Mouse (Mus musculus): Measurements from ENCODE around the gene Phldb2. TPM values are rescaled to one million over a fixed set of nuclear protein-coding genes. Genes with fewer than 3 reads are reported as not detected.

The Phldb2 gene
- total and polyA plus RNA-seq, 2 experiments from 2014 or later = 32.8 to 33.2 TPM

DNA sequence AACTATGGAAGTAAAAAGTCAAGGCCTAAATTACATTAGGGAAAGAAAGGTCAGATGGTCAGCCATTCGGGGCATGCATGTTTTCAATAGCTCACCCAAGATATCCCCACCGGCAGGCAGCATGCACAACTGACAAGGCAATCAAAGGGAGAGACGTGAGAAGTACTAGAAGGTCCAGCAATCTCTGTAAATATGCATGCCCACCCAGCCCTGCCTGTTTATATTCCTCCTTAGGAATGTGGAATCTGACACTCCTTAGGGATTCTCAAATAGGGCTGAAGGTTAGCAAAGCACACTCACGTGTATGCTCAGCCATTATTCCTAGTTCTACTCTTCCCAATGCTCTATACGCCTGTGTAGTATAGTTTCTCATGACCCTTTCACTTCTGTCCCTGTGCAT lies 9.7 kb upstream of the Phldb2 start:
- no peak for TF ChIP-seq EP300 (IDR thresholded peaks at IDR 0.05; ENCODE audit: low read depth)
- TF ChIP-seq CTCF (IDR thresholded peaks at IDR 0.05; ENCODE audit: low read depth) = no peak
- Histone ChIP-seq H3K9me3 (replicated peaks; ENCODE audit: control insufficient read depth, low read length) (no peaks in the 10 kb centered on the region), H3K27me3 (ENCODE audit: control insufficient read depth, insufficient read depth, low read length) (no peaks in the 10 kb centered on the region), H3K27ac (ENCODE audit: low read depth) (no peak overlapping the region), H3K36me3 (replicated peaks; ENCODE audit: control insufficient read depth, insufficient read depth, low read length) (no peaks in the 10 kb centered on the region), H3K4me1 (ENCODE audit: control insufficient read depth, insufficient read depth) (peaks cover 8% of the 10 kb centered on the region), H3K4me3 (ENCODE audit: low read depth, low read length) (no peak overlapping the region), H3K9ac (replicated peaks; ENCODE audit: low read depth, low read length) (no peak overlapping the region), H3K4me2 (ENCODE audit: low read depth, low read length) (no peak overlapping the region)
- DNase-seq (ENCODE audit: low spot score) = no peak
- 36% methylated on average over 5 of the region's 5 CpGs for WGBS
- ATAC-seq (ENCODE audit: insufficient read depth, low read depth) = no peak

DNA sequence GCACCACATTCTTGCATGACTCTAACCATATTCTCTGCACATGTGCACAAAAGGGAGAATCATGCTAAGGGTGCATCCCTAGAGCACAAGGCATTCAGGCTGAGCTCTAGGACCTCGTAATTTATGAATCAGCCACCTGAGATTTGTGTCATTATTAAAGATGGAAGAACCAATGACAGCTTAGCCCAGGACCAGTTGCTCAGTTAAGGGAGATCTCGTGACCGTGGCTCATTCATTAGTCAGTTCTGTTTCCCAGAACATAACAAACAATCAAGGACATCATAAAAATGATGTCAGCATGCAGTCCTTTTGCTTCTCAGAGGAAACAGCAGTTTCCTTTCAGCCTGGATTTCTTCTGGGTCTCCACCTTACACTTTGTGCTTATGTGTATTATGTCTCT lies 7.6 kb upstream of the Phldb2 start:
- WGBS = 75% methylated on average over 3 of the region's 3 CpGs
- H3K36me3 ChIP-seq (replicated peaks; ENCODE audit: control insufficient read depth, insufficient read depth, low read length) = no peaks in the 10 kb centered on the region
- TF ChIP-seq EP300 (IDR thresholded peaks at IDR 0.05; ENCODE audit: low read depth) = no peak
- no peak for TF ChIP-seq CTCF (IDR thresholded peaks at IDR 0.05; ENCODE audit: low read depth)
- H3K9ac ChIP-seq (replicated peaks; ENCODE audit: low read depth, low read length) = no peak overlapping the region
- H3K9me3 ChIP-seq (replicated peaks; ENCODE audit: control insufficient read depth, low read length) = no peaks in the 10 kb centered on the region
- H3K4me1 ChIP-seq (ENCODE audit: control insufficient read depth, insufficient read depth) = peaks cover 8% of the 10 kb centered on the region
- ATAC-seq (ENCODE audit: insufficient read depth, low read depth) (no peak), DNase-seq (ENCODE audit: low spot score) (no peak)
- H3K4me3 ChIP-seq (ENCODE audit: low read depth, low read length) = no peak overlapping the region
- H3K27ac ChIP-seq (ENCODE audit: low read depth) = no peak overlapping the region
- H3K27me3 ChIP-seq (ENCODE audit: control insufficient read depth, insufficient read depth, low read length) = no peaks in the 10 kb centered on the region
- no peak overlapping the region for H3K4me2 ChIP-seq (ENCODE audit: low read depth, low read length)

DNA sequence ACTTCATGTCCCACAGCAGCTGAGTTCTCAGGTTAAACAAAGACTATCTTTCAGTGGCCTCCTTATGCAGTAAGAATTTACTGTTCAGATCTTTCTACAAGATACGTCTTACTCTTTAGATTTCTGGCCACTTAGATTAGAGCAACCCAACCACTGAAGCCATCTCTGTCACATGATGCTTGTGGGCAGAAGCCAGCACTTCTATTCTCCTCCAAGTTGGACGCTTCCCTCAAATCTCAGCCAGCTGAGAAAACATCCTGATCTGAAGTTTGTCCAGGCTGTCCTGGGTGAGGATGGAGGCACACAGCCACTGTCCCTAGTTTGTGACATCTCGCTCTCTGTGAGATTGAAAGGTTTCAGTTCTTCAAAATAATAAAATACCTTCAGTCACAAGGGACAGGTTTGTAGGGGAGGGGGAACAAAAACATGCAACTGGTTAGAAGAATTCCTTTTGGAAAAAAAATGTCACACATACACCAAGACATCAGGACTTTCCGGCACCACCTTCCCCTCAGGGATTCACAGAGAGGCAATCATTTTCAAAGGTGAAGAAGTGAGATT lies 3.1 kb upstream of the Phldb2 start:
- H3K9me3 ChIP-seq (replicated peaks; ENCODE audit: control insufficient read depth, low read length) = no peaks in the 10 kb centered on the region
- no peaks in the 10 kb centered on the region for H3K27me3 ChIP-seq (ENCODE audit: control insufficient read depth, insufficient read depth, low read length)
- H3K27ac ChIP-seq (ENCODE audit: low read depth) = no peak overlapping the region
- ATAC-seq (ENCODE audit: insufficient read depth, low read depth) (no peak), DNase-seq (ENCODE audit: low spot score) (no peak)
- H3K4me2 ChIP-seq (ENCODE audit: low read depth, low read length) = no peak overlapping the region
- TF ChIP-seq EP300 (IDR thresholded peaks at IDR 0.05; ENCODE audit: low read depth) (no peak), CTCF (IDR thresholded peaks at IDR 0.05; ENCODE audit: low read depth) (no peak)
- H3K9ac ChIP-seq (replicated peaks; ENCODE audit: low read depth, low read length) = no peak overlapping the region
- H3K36me3 ChIP-seq (replicated peaks; ENCODE audit: control insufficient read depth, insufficient read depth, low read length) = no peaks in the 10 kb centered on the region
- H3K4me1 ChIP-seq (ENCODE audit: control insufficient read depth, insufficient read depth) = 0 out of 2 replicates have a peak, but pooled peaks cover 5% of the 10 kb centered on the region
- 71% methylated on average over 4 of the region's 4 CpGs for WGBS
- H3K4me3 ChIP-seq (ENCODE audit: low read depth, low read length) = no peak overlapping the region

DNA sequence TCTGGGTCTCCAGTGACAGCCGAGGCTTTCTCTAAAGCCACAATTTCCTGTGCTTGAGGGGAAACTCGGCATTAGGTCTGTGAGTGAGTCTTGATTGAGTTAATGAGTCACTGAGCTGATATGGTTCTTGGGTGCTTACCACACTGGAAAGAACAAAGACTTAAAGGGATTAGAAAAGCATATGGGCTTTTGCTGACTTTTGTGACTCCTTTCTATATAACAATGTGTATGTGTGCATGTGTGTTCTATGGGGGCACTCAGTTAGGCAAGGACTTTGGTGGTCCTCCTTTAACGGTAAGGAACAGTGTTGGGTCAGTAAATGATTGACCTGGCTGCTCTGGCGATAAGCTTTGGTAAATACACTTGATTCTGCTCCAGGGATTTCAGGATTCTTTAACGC lies 897 bp downstream of the Phldb2 start:
- ATAC-seq (ENCODE audit: insufficient read depth, low read depth) = no peak
- DNase-seq (ENCODE audit: low spot score) = peak; percentile 16
- no peaks in the 10 kb centered on the region for H3K9me3 ChIP-seq (replicated peaks; ENCODE audit: control insufficient read depth, low read length)
- no peak overlapping the region for H3K4me3 ChIP-seq (ENCODE audit: low read depth, low read length)
- no peak overlapping the region for H3K27ac ChIP-seq (ENCODE audit: low read depth)
- no peaks in the 10 kb centered on the region for H3K27me3 ChIP-seq (ENCODE audit: control insufficient read depth, insufficient read depth, low read length)
- 0 out of 2 replicates have a peak, but pooled peaks cover 5% of the 10 kb centered on the region for H3K4me1 ChIP-seq (ENCODE audit: control insufficient read depth, insufficient read depth)
- H3K9ac ChIP-seq (replicated peaks; ENCODE audit: low read depth, low read length) = no peak overlapping the region
- WGBS = 48% methylated on average over 5 of the region's 5 CpGs
- H3K4me2 ChIP-seq (ENCODE audit: low read depth, low read length) = no peak overlapping the region
- no peaks in the 10 kb centered on the region for H3K36me3 ChIP-seq (replicated peaks; ENCODE audit: control insufficient read depth, insufficient read depth, low read length)
- TF ChIP-seq CTCF (IDR thresholded peaks at IDR 0.05; ENCODE audit: low read depth) = no peak
- TF ChIP-seq EP300 (IDR thresholded peaks at IDR 0.05; ENCODE audit: low read depth) = no peak

DNA sequence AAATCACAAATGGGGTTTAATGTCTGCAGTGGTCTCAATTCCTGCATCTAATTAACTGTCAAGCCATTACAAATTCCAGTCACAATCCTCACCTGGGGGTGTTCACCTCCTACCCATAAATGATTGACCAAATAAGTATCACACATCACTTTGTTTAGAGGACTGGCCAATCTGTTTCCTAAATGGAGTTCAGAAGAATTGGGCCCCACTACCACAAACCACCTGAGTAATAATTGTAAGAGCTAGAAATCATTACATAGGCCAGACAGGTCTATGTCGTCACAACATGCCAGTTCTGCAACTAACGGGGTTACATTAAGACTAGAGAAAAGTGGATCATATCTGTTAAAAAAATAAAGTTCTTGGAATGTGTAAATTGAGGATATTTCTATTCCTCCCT lies 1.4 kb downstream of the Phldb2 start:
- Histone ChIP-seq H3K4me2 (ENCODE audit: low read depth, low read length) (no peak overlapping the region), H3K9ac (replicated peaks; ENCODE audit: low read depth, low read length) (no peak overlapping the region), H3K36me3 (replicated peaks; ENCODE audit: control insufficient read depth, insufficient read depth, low read length) (no peaks in the 10 kb centered on the region), H3K9me3 (replicated peaks; ENCODE audit: control insufficient read depth, low read length) (no peaks in the 10 kb centered on the region), H3K27ac (ENCODE audit: low read depth) (no peak overlapping the region), H3K27me3 (ENCODE audit: control insufficient read depth, insufficient read depth, low read length) (no peaks in the 10 kb centered on the region), H3K4me3 (ENCODE audit: low read depth, low read length) (no peak overlapping the region), H3K4me1 (ENCODE audit: control insufficient read depth, insufficient read depth) (0 out of 2 replicates have a peak, but pooled peaks cover 5% of the 10 kb centered on the region)
- WGBS = 75% methylated on average over 2 of the region's 2 CpGs
- DNase-seq (ENCODE audit: low spot score) (no peak), ATAC-seq (ENCODE audit: insufficient read depth, low read depth) (no peak)
- TF ChIP-seq EP300 (IDR thresholded peaks at IDR 0.05; ENCODE audit: low read depth) (no peak), CTCF (IDR thresholded peaks at IDR 0.05; ENCODE audit: low read depth) (no peak)

DNA sequence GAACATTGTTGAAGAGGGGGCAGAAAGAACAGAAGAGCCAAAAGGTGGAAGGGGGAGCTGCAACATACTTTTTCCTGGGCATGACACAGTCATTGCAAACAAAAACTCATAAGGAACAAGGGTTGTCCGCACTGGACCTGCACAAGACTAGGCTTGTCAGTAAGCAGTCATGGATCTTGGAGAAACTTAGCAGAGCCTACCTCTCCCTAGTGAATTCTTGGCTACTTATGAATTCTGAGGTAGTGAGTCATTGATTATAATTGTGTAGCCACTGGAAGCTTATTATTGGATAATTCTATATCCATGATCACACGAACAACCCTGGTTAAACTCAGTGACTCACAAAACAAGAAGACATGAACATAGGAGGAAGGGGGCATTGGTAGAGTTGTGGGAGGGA lies 7.1 kb downstream of the Phldb2 start:
- H3K27ac ChIP-seq (ENCODE audit: low read depth) = no peak overlapping the region
- no peak overlapping the region for H3K4me2 ChIP-seq (ENCODE audit: low read depth, low read length)
- TF ChIP-seq CTCF (IDR thresholded peaks at IDR 0.05; ENCODE audit: low read depth) = no peak
- TF ChIP-seq EP300 (IDR thresholded peaks at IDR 0.05; ENCODE audit: low read depth) = no peak
- H3K27me3 ChIP-seq (ENCODE audit: control insufficient read depth, insufficient read depth, low read length) = no peaks in the 10 kb centered on the region
- no peaks in the 10 kb centered on the region for H3K9me3 ChIP-seq (replicated peaks; ENCODE audit: control insufficient read depth, low read length)
- H3K4me3 ChIP-seq (ENCODE audit: low read depth, low read length) = no peak overlapping the region
- no peak for ATAC-seq (ENCODE audit: insufficient read depth, low read depth)
- H3K36me3 ChIP-seq (replicated peaks; ENCODE audit: control insufficient read depth, insufficient read depth, low read length) = no peaks in the 10 kb centered on the region
- H3K4me1 ChIP-seq (ENCODE audit: control insufficient read depth, insufficient read depth) = no peaks in the 10 kb centered on the region
- H3K9ac ChIP-seq (replicated peaks; ENCODE audit: low read depth, low read length) = no peak overlapping the region
- DNase-seq (ENCODE audit: low spot score) = no peak
- WGBS = 87% methylated on average over 2 of the region's 2 CpGs
